Mouse (Mus musculus) intestine, embryonic 15.5 days (tissue): ENCODE results near the gene Hmgn3. TPM values are rescaled to one million over a fixed set of nuclear protein-coding genes. Genes with fewer than 3 reads are reported as not detected.

ENCODE experiments used
- ATAC-seq: fragments of 200-750 bp; cut with Nextera tagmentation; 2 replicates; pipeline ENCODE4 v1.8.0; 2017; ENCODE audit warnings: moderate TSS enrichment, moderate library complexity
- H3K27ac ChIP-seq: fragments of 300-500 bp; sonication (generic); 2 replicates; pipeline ENCODE4 v1.5.1; 2015; ENCODE audit warnings: mild to moderate bottlenecking, inconsistent platforms
- H3K27me3 ChIP-seq: fragments of 300-500 bp; sonication (generic); replicated peaks from 2 replicates; pipeline ENCODE4 v1.6.1; 2015; ENCODE audit warnings: inconsistent platforms
- H3K36me3 ChIP-seq: fragments of 300-500 bp; sonication (generic); 2 replicates; pipeline ENCODE4 v1.6.1; 2015; ENCODE audit warnings: inconsistent platforms
- H3K4me1 ChIP-seq: fragments of 300-500 bp; sonication (generic); replicated peaks from 2 replicates; pipeline ENCODE4 v1.6.1; 2015; ENCODE audit warnings: inconsistent platforms
- H3K4me2 ChIP-seq: fragments of 300-500 bp; sonication (generic); replicated peaks from 2 replicates; pipeline ENCODE4 v1.6.1; 2015; ENCODE audit warnings: mild to moderate bottlenecking, inconsistent platforms
- H3K4me3 ChIP-seq: fragments of 300-500 bp; sonication (generic); replicated peaks from 2 replicates; pipeline ENCODE4 v1.5.1; 2015; ENCODE audit warnings: inconsistent platforms
- H3K9ac ChIP-seq: fragments of 300-500 bp; sonication (generic); 2 replicates; pipeline ENCODE4 v1.6.1; 2015; ENCODE audit warnings: inconsistent platforms
- H3K9me3 ChIP-seq: fragments of 300-500 bp; sonication (generic); 2 replicates; pipeline ENCODE4 v1.6.1; 2016; ENCODE audit warnings: inconsistent platforms
- WGBS: fragments of 180-500 bp; shearing (Covaris S2); methylation state at CpG from one replicate; pipeline ENCODE4 v1.1.7; 2015; 5-methylcytosine and 5-hydroxymethylcytosine counted together
- polyA plus RNA-seq: library from polyadenylated mRNA; unstranded; fragments of >200 nt; fragmentation: Nextera tagmentation; extraction: Ambion mirVana; gene quantifications from 2 replicates; pipeline ENCODE4 v1.2.1, GENCODE M21; 2015

Hmgn3 gene
- polyA plus RNA-seq, 1 experiment from 2014 or later = 70.9 TPM

GRCm38 (mm10) chr9:83094649-83095336, 51.7 kb downstream of the Hmgn3 start:
- Histone ChIP-seq H3K27me3 (no peaks in the 10 kb centered on the region), H3K9ac (no peak overlapping the region), H3K36me3 (no peaks in the 10 kb centered on the region), H3K9me3 (no peaks in the 10 kb centered on the region), H3K27ac (no peak overlapping the region), H3K4me3 (no peak overlapping the region), H3K4me1 (no peaks in the 10 kb centered on the region), H3K4me2 (no peak overlapping the region)
- 63% methylated on average over 3 of the region's 3 CpGs for WGBS
- ATAC-seq = no peak

GRCm38 (mm10) chr9:83083790-83084469, 62.6 kb downstream of the Hmgn3 start:
- WGBS = 47% methylated on average over 7 of the region's 7 CpGs
- H3K9ac ChIP-seq = no peak overlapping the region
- no peaks in the 10 kb centered on the region for H3K9me3 ChIP-seq
- no peak overlapping the region for H3K27ac ChIP-seq
- no peaks in the 10 kb centered on the region for H3K4me1 ChIP-seq
- ATAC-seq = no peak
- no peak overlapping the region for H3K4me2 ChIP-seq
- no peaks in the 10 kb centered on the region for H3K27me3 ChIP-seq
- H3K36me3 ChIP-seq = no peaks in the 10 kb centered on the region
- no peak overlapping the region for H3K4me3 ChIP-seq

GRCm38 (mm10) chr9:83083091-83083490, 63.4 kb downstream of the Hmgn3 start:
- no peaks in the 10 kb centered on the region for H3K9me3 ChIP-seq

GRCm38 (mm10) chr9:83082296-83082695, 64.2 kb downstream of the Hmgn3 start:
- Histone ChIP-seq H3K27me3 (no peaks in the 10 kb centered on the region), H3K4me3 (no peak overlapping the region), H3K4me1 (no peaks in the 10 kb centered on the region), H3K36me3 (no peaks in the 10 kb centered on the region), H3K27ac (no peak overlapping the region), H3K9me3 (no peaks in the 10 kb centered on the region), H3K9ac (no peak overlapping the region), H3K4me2 (no peak overlapping the region)
- 85% methylated on average over 6 of the region's 6 CpGs for WGBS
- no peak for ATAC-seq

More at GRCm38 (mm10) chr9:83083091-83083490, 63.4 kb downstream of the Hmgn3 start:
- Histone ChIP-seq H3K9ac (no peak overlapping the region), H3K27ac (no peak overlapping the region), H3K4me2 (no peak overlapping the region), H3K4me3 (no peak overlapping the region), H3K27me3 (no peaks in the 10 kb centered on the region), H3K36me3 (no peaks in the 10 kb centered on the region), H3K4me1 (no peaks in the 10 kb centered on the region)
- WGBS = 80% methylated on average over 5 of the region's 5 CpGs
- no peak for ATAC-seq

GRCm38 (mm10) chr9:83079724-83080123, 66.8 kb downstream of the Hmgn3 start:
- 90% methylated on average over 3 of the region's 3 CpGs for WGBS
- no peak overlapping the region for H3K4me3 ChIP-seq

GRCm38 (mm10) chr9:83068246-83068645, 78.2 kb downstream of the Hmgn3 start:
- ATAC-seq = no peak
- Histone ChIP-seq H3K4me2 (no peak overlapping the region), H3K4me3 (no peak overlapping the region), H3K27ac (no peak overlapping the region), H3K9ac (no peak overlapping the region), H3K36me3 (no peaks in the 10 kb centered on the region), H3K27me3 (no peaks in the 10 kb centered on the region), H3K9me3 (no peaks in the 10 kb centered on the region), H3K4me1 (no peaks in the 10 kb centered on the region)
- 76% methylated on average over 5 of the region's 5 CpGs for WGBS

More at GRCm38 (mm10) chr9:83079724-83080123, 66.8 kb downstream of the Hmgn3 start:
- ATAC-seq = no peak
- Histone ChIP-seq H3K9ac (no peak overlapping the region), H3K4me2 (no peak overlapping the region), H3K4me1 (no peaks in the 10 kb centered on the region), H3K9me3 (no peaks in the 10 kb centered on the region), H3K36me3 (no peaks in the 10 kb centered on the region), H3K27me3 (no peaks in the 10 kb centered on the region), H3K27ac (no peak overlapping the region)

GRCm38 (mm10) chr9:83061289-83061688, 85.2 kb downstream of the Hmgn3 start:
- no peak overlapping the region for H3K4me3 ChIP-seq
- no peaks in the 10 kb centered on the region for H3K27me3 ChIP-seq
- H3K27ac ChIP-seq = no peak overlapping the region
- 0 out of 2 replicates have a peak, but pooled peaks have one; percentile 41 for ATAC-seq
- no peak overlapping the region for H3K4me2 ChIP-seq
- no peaks in the 10 kb centered on the region for H3K4me1 ChIP-seq
- no peak overlapping the region for H3K9ac ChIP-seq
- no peaks in the 10 kb centered on the region for H3K9me3 ChIP-seq
- H3K36me3 ChIP-seq = no peaks in the 10 kb centered on the region
- 54% methylated on average over 11 of the region's 11 CpGs for WGBS

Other genes with a start within 250 kb of the Hmgn3 start
- 53.5 and 61.3 TPM in 2 replicates for gene Phip, start 171.2 kb downstream of the Hmgn3 start, polyA plus RNA-seq